Mouse (Mus musculus): ENCODE data around the gene Sebox.

- TF ChIP-seq GATA1 (IDR thresholded peaks at IDR 0.05; ENCODE audit: borderline replicate concordance, low read length) (no peak), FLI1 (IDR thresholded peaks at IDR 0.05; ENCODE audit: low read length) (no peak)
These were observed 31.7 kb upstream of the Sebox start for GRCm38 (mm10) chr11:78471326-78472103.

Measured in megakaryocyte, embryonic 14.5 days (primary cell).